Mouse (Mus musculus) gastrocnemius, postnatal 14 days (tissue): Measurements from ENCODE around the gene Hrh2. TPM values are rescaled to one million over a fixed set of nuclear protein-coding genes. Genes with fewer than 3 reads are reported as not detected.

ENCODE experiments used
- DNase-seq: peaks from one replicate; pipeline ENCODE4 v3.0.0; 2021; ENCODE audit warnings: mixed read lengths
- intact Hi-C: fragments of 180-260 bp; cut with DNase I; formaldehyde crosslinking; loops from one replicate; pipeline ENCODE4 v1.15.1; 2025; ENCODE audit warnings: low total_unique reads
- long read RNA-seq, 2 experiments: library from polyadenylated mRNA; stranded (forward); transcript quantifications; one replicate each; pipeline ENCODE4 v2.0.0; 2021
- total RNA-seq, 2 experiments: library from RNA; stranded (reverse); gene quantifications; 2 replicates each; pipeline ENCODE4 v1.2.3; 2021

Gene Hrh2
- total RNA-seq = not detected
- long read RNA-seq, experiment 1 = 0 reads
- long read RNA-seq, experiment 2 = 0 reads

DNA sequence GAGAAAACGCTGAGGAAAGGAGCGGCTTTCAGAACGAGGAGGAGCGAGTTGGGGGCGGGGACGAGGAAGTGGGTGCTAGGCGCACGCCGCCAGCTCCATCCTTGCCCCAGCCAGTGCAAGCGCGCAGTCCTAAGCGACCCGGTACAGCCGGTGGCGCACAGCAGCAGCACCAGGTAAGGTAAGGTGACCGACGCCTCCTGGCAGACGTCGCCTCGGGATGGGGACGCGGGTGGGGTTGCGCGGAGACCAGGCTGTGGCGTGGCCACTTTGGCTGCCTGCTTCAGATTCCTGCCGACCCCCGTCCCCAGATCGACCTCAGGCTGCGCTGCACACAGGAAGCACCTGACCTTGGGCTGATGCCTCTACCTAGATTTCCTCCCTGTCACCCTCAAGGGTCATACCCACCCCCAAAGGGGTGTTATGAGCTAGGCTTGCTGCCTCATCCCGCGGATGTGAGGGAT, at the start of gene Hrh2:
Gene Hrh2, plus strand, starts transcription at position 109 of the 461 bp plus-strand sequence.
- DNase-seq = no peak

GRCm38 (mm10) chr13:54143788-54144187, 48.1 kb upstream of the Hrh2 start:
- intact Hi-C loops = no loop called here
- no peak for DNase-seq

More for the DNA sequence above, at the start of gene Hrh2:
- intact Hi-C loops = no loop called here

DNA sequence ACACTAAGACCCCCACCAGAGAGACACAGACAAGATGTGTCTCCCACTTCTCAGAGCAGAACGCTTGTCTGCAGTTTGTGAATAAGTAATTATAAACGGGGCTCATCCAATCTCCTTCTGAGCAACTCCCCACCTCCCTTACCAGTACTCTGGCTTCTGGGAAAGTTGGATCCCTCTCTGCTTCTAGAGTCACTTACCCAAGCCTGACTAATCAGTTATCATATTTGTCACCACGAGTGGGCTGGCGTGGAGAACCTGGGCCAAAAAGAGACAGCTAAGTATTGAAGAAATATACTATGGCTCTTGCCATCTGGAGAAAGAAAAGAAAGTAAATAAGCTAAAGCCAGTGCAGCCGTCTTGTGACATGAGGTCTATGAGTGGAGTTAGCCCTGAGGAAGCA, 47.3 kb upstream of the Hrh2 start:
- intact Hi-C loops = no loop called here
- no peak for DNase-seq

DNA sequence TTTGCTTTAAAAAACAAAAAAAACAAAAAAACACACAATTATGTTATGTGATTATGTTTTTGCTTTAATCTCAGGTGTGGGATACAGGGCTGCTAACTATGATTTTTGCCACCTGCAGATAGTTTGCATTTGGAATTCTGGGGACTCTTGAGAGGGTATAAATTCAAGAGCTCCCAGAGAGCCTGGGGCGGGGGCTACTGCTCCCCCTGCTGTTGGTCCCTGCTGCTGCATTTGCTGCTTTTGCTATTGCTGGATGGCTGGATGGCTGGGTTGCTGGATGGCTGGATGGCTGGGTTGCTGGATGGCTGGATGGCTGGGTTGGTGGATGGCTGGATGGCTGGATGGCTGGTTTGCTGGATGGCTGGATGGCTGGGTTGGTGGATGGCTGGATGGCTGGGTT, 44.6 kb upstream of the Hrh2 start:
- no peak for DNase-seq
- intact Hi-C loops = no loop called here

- DNase-seq = no peak
- intact Hi-C loops = no loop called here
Measured at GRCm38 (mm10) chr13:54152421-54152820, 39.5 kb upstream of the Hrh2 start.

DNA sequence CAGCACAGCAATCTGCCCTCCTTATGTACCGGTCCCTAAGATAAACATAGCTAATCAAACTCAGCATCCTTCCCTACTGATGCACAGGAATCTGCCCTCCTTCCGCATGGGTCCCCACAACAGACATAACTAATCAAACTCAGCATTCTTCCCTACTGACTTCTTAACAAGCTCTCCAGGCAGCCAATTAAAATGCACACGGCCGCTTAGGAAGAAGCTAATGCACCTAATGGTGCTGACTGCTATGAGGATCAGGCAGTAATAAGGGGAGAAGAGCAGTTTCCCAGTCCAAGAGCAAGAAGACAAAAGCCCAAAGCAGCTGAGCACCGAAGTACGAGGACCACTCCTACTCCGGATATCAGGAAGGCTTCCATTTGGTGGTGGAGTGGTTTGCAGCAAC, 39.0 kb upstream of the Hrh2 start:
- intact Hi-C loops = no loop called here

DNA sequence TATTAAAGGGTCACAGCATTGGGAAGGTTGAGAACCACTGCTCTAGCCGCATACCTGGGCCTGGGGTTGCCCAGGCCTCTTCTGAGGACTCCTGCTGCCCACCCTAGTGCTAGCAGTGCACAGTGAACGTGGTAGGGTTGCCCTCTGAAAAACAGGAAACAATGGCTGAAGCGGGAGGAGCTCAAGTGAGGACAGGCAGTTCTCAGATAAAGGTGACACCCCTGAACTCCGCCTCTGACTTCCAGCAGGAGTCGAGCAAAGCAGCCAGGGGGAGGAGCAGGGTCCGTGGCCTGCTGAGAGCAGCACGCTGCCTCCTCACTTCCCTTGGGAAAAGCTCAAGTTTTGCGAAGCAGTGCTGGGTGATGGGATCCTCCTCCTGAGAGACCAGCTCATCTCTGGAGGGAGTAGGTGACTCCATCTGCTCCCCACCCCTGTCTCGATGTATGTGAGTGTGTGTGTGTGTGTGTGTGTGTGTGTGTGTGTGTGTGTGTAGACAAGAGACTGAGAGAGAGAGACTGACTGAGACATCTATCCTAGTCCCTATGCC, 38.2 kb upstream of the Hrh2 start:
- DNase-seq = no peak
- intact Hi-C loops = no loop called here

More for the DNA sequence above, 39.0 kb upstream of the Hrh2 start:
- no peak for DNase-seq

- intact Hi-C loops = no loop called here
- no peak for DNase-seq
Measured at GRCm38 (mm10) chr13:54155822-54156221, 36.1 kb upstream of the Hrh2 start.

- no peak for DNase-seq
- intact Hi-C loops = no loop called here
Measured at GRCm38 (mm10) chr13:54159256-54159655, 32.7 kb upstream of the Hrh2 start.

GRCm38 (mm10) chr13:54159756-54160155, 32.2 kb upstream of the Hrh2 start:
- intact Hi-C loops = no loop called here
- no peak for DNase-seq

GRCm38 (mm10) chr13:54160546-54160945, 31.4 kb upstream of the Hrh2 start:
- no peak for DNase-seq
- intact Hi-C loops = no loop called here

GRCm38 (mm10) chr13:54161514-54161913, 30.4 kb upstream of the Hrh2 start:
- intact Hi-C loops = no loop called here
- DNase-seq = no peak

- intact Hi-C loops = no loop called here
- no peak for DNase-seq
Measured at GRCm38 (mm10) chr13:54163363-54163762, 28.6 kb upstream of the Hrh2 start.

GRCm38 (mm10) chr13:54164462-54164861, 27.5 kb upstream of the Hrh2 start:
- no peak for DNase-seq
- intact Hi-C loops = no loop called here

DNA sequence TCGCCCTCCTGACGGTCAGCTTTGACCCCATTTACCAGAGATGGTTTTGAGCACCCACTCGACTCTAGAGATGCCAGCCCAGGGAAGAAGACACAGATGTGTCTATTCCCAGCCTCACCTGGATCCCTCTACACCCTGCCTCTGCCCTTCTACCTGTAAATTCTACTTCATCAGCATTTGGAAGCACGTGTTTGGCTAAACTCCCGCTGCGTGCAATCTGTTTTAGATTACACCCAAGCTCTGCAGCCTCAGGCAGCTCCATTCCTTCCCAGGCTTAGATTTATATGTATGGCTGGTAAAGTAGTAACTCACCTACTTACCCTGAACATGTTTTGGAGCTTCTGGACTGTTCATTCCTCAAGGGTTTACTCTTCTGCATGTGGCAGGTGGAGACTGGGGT, 26.9 kb upstream of the Hrh2 start:
- no peak for DNase-seq
- intact Hi-C loops = no loop called here

DNA sequence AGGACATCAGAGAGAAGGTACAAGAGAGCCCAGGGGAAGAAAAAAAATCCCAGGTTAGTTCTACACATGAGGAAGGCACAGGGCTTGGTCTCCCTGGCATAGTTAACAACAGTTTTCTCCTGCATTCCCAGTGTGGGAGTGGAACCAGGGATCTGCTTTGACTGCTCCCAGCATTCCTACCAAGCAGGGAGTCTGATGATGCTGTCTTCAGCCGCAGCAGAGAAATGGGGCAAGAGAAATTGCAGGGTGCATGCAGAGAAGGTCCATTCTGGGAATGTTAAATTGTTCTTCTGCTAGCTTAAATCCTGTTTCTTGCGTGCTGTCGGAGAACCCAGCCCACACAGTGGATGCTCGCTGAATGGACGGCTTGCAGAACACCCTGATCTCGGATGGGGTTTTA, 26.2 kb upstream of the Hrh2 start:
- intact Hi-C loops = no loop called here

GRCm38 (mm10) chr13:54167036-54167435, 24.9 kb upstream of the Hrh2 start:
- DNase-seq = no peak
- intact Hi-C loops = no loop called here

More for the DNA sequence above, 26.2 kb upstream of the Hrh2 start:
- DNase-seq = no peak

- no peak for DNase-seq
- intact Hi-C loops = no loop called here
Measured at GRCm38 (mm10) chr13:54168675-54169074, 23.3 kb upstream of the Hrh2 start.

- DNase-seq = no peak
- intact Hi-C loops = no loop called here
Measured at GRCm38 (mm10) chr13:54170288-54170687, 21.6 kb upstream of the Hrh2 start.

- intact Hi-C loops = no loop called here
- no peak for DNase-seq
Measured at GRCm38 (mm10) chr13:54171346-54171745, 20.6 kb upstream of the Hrh2 start.

DNA sequence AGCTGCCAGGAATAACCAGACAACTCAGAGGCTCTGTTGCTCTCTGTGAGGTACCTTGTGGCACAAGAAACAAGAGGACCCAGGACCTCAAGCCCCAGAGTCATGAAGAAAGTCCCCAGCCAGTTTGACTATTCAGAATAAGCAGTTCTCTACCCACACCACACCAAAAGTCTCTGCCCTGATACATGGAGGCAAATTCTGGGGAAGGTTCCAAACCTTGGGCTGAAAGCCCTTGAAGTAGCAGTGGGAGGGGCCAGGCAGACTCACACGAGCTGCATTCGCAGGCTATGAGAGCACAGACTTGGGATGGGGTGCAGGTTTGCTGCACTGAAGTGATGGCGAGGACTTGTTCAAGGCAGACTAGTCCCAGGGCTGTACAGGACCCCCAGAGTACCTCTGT, 20.2 kb upstream of the Hrh2 start:
- DNase-seq = no peak
- intact Hi-C loops = no loop called here

DNA sequence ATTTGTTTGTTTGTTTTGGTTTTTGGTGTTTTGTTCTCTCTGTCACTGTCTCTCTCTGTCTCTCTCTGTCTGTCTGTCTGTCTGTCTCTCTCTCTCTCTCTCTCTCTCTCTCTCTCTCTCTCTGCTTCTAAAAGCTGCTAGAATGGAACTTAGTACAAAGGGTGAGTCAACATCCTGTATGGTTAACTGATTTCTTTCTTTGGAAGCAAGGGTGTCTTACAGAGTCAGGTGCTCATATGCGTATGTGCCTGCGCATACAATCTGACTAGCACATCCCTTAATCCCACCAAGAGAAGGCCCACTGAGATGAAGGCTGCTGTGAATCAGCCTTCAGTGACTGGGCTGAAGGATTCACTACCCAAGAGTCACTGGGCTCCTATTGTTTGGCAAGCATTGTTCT, 18.0 kb upstream of the Hrh2 start:
- DNase-seq = no peak
- intact Hi-C loops = no loop called here
